Mouse (Mus musculus) bone marrow, adult 2 months (tissue): Measurements from ENCODE around the gene Epb41l5. TPM values are rescaled to one million over a fixed set of nuclear protein-coding genes. Genes with fewer than 3 reads are reported as not detected.

Experiments
- H3K27ac ChIP-seq: fragments of 200-500 bp; 2 replicates; pipeline ENCODE4 v1.5.1; 2012; ENCODE audit warnings: low read depth, mild to moderate bottlenecking, control low read depth, inconsistent platforms, low read length; ENCODE audit not compliant: control insufficient read depth, poor library complexity, insufficient read depth
- H3K4me1 ChIP-seq: fragments of 200-500 bp; 2 replicates; pipeline ENCODE4 v1.6.1; 2011; ENCODE audit warnings: low read length; ENCODE audit not compliant: control insufficient read depth, insufficient read depth
- H3K4me3 ChIP-seq: fragments of 200-500 bp; replicated peaks from 2 replicates; pipeline ENCODE3; 2011; ENCODE audit warnings: mild to moderate bottlenecking, low read depth, low read length, control low read depth; ENCODE audit not compliant: control insufficient read depth
- CTCF ChIP-seq: fragments of 200-500 bp; IDR thresholded peaks from 2 replicates; pipeline ENCODE4 v1.5.1; 2011; ENCODE audit warnings: low read length, control low read depth; ENCODE audit not compliant: control insufficient read depth, insufficient read depth
- POLR2A ChIP-seq: fragments of 200-500 bp; IDR thresholded peaks from 2 replicates; pipeline ENCODE4 v1.6.1; 2011; ENCODE audit warnings: low read depth, mild to moderate bottlenecking, control low read depth, low read length, borderline replicate concordance; ENCODE audit not compliant: control insufficient read depth
- WGBS: fragments of 180-500 bp; shearing (Covaris S2); methylation state at CpG from one replicate; pipeline ENCODE4 v1.1.7; 2018; 5-methylcytosine and 5-hydroxymethylcytosine counted together
- polyA plus RNA-seq: library from polyadenylated mRNA; stranded (reverse); fragments of >200 nt; gene quantifications from 2 replicates; pipeline ENCODE4 v1.2.4, GENCODE M21; 2011; ENCODE audit warnings: low replicate concordance; ENCODE audit not compliant: missing spikeins, insufficient read depth, insufficient read length

Epb41l5 gene
- polyA plus RNA-seq, 1 experiment, result 2.4 TPM

DNA sequence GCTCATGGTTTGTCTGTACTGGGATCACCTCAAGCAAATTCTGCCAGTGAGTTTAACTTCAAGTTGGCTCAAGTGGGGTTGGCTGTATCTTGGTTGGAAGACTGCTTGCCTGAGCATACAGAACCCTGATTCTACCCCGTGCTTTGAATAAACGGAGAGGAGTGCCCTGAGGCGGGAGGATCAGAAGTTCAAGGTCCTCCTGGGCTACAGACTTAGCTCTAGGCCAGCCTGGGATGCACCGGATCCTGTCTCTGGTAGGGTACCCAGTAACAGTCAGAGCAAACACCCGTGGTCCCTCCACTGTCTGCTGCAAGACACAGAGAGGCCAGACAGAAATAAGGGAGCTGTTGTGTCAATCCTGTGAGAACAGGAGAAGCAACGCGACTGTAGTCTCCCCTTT lies 127.1 kb downstream of the Epb41l5 start:
- Histone ChIP-seq H3K27ac (no peak overlapping the region), H3K4me3 (no peak overlapping the region), H3K4me1 (no peaks in the 10 kb centered on the region; the same call in 1 of the 2 replicates)
- TF ChIP-seq CTCF (no peak), POLR2A (no peak)
- 81% methylated on average over 7 of the region's 7 CpGs for WGBS

DNA sequence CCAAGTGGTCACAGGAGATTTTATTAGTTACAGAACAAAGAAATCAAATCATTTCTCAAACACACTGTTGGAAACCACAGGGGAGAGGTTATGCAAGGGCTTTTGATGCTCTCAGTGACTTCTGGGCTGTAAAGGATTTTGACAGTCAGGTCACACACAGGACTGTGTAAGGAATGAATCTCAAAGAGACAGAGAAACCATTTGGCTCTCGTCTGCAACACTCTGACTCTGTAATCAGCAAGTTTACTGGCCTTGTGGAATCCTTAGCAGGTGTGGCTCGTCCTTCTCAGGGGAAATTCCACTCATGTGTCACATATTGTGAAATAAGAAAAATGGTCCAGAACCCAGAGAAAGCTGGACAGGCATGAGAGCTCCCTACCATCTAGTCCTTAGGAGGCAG lies 127.8 kb downstream of the Epb41l5 start:
- H3K27ac ChIP-seq, result no peak overlapping the region
- TF ChIP-seq CTCF (no peak), POLR2A (no peak)
- H3K4me1 ChIP-seq, result no peaks in the 10 kb centered on the region; the same call in 1 of the 2 replicates
- WGBS, result 62% methylated on average over 2 of the region's 2 CpGs
- H3K4me3 ChIP-seq, result no peak overlapping the region

DNA sequence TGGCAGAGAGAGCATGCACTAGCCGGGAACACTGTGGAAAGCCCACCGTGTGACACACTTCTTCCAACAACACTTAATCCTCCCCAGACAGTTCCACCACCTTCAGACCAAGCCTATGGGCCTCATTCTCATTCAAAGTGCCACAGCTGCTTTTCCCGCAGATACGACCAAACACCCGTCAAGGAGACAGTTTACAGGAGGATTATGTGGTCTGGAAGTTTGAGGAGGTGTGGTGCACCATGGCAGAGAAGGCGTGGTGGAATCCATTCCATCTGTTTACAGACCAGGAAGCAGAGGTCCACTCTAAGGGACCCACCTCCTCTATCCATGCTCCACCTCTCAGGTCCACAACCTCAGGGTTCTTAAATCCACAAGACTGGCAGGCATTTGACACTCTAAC lies 129.5 kb downstream of the Epb41l5 start:
- 82% methylated on average over 6 of the region's 6 CpGs for WGBS

DNA sequence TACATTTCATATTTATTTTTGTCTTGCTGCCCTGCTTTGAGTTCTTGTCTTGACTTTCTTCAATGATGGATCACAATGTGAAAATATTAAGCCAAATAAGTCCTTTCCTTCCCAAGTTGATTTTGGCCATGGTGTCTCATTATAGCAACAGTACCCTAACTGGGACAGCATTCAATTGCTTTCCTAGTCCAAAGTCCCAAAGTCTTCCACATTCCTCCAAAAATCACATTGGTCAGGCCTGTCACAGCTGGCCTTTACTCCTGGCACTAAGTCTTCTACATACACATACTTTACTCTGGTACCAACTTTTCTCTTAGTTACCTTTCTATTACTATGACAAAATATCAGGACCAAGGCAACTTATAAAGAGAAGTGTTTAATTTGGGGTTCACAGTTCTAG lies 130.0 kb downstream of the Epb41l5 start:
- Histone ChIP-seq H3K27ac (no peak overlapping the region), H3K4me1 (no peaks in the 10 kb centered on the region), H3K4me3 (no peak overlapping the region)
- TF ChIP-seq POLR2A (no peak), CTCF (no peak)

More for the DNA sequence above, 129.5 kb downstream of the Epb41l5 start:
- TF ChIP-seq POLR2A (no peak), CTCF (no peak)
- Histone ChIP-seq H3K4me3 (no peak overlapping the region), H3K4me1 (no peaks in the 10 kb centered on the region; the same call in 1 of the 2 replicates), H3K27ac (no peak overlapping the region)

DNA sequence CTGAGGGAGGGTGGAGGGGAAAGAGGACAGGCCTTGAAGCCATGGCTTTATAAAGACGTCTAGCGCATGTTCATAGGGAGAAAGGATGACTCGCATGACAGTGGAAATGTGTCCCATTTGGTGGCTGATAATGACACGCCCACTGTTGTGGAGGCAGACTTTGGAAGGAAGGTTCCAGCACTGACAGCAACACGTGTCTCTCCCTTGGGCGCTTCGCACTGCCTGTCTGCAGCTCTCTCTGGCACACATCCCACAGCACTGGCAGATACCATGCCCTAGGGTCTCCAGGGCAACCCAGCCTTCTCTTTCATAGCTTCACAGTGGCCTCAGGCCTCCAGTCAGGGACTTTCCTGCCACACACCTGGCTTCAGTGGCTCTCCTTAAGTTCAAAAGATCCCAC lies 130.7 kb downstream of the Epb41l5 start:
- Histone ChIP-seq H3K27ac (no peak overlapping the region), H3K4me3 (no peak overlapping the region), H3K4me1 (no peaks in the 10 kb centered on the region)
- WGBS, result 78% methylated on average over 7 of the region's 7 CpGs
- no peak for TF ChIP-seq POLR2A
- TF ChIP-seq CTCF, result no peak

DNA sequence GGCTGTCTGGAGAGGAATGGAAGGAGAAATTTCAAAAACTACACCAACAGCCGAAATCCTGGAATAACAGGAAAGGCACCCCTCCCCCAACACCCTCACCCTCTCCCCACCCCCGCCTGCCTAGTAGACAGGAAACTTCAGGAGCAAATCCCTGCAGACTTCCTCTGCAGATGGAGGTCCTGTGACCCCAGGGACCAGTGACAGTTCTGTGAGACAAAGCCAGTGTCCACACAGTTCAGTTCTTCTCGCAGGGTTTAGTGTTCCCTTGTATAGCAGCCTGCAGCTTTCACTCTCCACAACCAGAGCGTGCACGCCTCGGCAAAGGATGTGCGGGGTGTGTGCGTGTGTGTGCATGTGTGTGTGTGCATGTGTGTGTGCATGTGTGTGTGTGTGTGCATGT lies 137.9 kb downstream of the Epb41l5 start:
- TF ChIP-seq POLR2A, result no peak
- TF ChIP-seq CTCF, result no peak
- 56% methylated on average over 8 of the region's 8 CpGs for WGBS
- Histone ChIP-seq H3K4me3 (no peak overlapping the region), H3K4me1 (no peaks in the 10 kb centered on the region), H3K27ac (no peak overlapping the region)

DNA sequence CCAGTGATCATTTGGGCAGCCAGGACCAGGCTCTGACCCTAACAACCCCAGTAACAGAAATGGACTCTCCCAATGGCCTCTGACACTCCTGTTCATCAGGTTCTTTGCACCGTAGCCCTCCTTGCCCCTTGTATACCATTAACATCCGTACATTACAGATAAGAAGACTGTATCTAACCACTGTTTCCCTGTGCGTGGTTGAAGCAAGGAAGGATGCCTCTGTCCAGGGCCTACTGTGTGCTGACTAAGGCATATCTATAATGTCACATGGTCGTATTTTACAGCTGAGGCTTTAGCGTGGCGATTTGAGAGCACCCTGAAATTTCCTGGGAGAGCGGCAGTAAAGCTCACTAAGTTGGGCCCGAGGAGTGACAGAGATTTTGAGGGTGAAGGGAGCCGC lies 138.4 kb downstream of the Epb41l5 start:
- H3K4me3 ChIP-seq, result no peak overlapping the region
- H3K4me1 ChIP-seq, result no peaks in the 10 kb centered on the region
- 45% methylated on average over 9 of the region's 9 CpGs for WGBS
- TF ChIP-seq CTCF (no peak), POLR2A (no peak)
- H3K27ac ChIP-seq, result no peak overlapping the region

DNA sequence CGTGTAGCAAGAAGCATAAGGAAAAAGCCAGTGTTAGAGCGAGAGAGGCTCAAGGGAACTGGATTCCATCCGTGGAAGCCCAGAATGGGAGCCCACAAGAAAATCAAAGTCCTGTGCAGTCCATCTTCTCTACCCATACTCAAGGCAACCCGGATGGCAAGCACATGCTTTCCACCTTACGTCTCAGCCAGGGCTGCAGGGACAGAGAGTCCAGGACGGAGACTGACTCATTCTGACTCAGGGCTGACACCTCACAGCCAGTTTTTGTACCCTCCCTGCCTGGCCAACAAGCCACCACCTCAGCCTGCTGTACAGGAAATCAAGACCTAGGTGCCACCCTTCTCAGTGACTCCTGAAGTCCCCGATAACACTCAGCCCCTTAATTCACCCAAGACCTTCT lies 139.3 kb downstream of the Epb41l5 start:
- Histone ChIP-seq H3K4me1 (no peaks in the 10 kb centered on the region; the same call in 1 of the 2 replicates), H3K27ac (no peak overlapping the region), H3K4me3 (no peak overlapping the region)
- no peak for TF ChIP-seq POLR2A
- WGBS, result 60% methylated on average over 7 of the region's 7 CpGs

DNA sequence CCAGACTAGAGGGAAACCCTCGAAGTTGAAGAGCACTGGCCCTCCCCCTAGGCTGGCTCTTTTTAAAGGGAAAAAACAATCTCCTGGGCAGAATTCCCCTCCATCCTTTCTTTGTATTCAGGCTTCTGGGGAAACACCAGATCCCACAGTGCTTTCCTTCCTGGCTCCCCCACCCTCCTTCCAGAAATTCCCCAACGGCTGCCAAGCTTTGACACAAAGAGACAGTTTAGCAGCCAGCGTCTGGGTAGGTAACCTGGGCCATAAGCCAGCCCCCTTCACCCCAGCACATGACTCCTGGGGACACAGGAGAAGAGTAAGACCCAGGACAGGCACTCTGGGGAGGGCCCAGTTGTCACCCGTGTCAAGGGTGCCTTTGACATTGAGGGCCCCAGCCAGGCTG lies 140.3 kb downstream of the Epb41l5 start:
- no peak overlapping the region for H3K27ac ChIP-seq
- 69% methylated on average over 4 of the region's 4 CpGs for WGBS
- TF ChIP-seq POLR2A, result no peak
- no peak for TF ChIP-seq CTCF
- no peaks in the 10 kb centered on the region; the same call in 1 of the 2 replicates for H3K4me1 ChIP-seq
- no peak overlapping the region for H3K4me3 ChIP-seq
